Mouse (Mus musculus) hindbrain, embryonic 12.5 days (tissue): Measurements from ENCODE around the gene Fam149b. TPM values are rescaled to one million over a fixed set of nuclear protein-coding genes. Genes with fewer than 3 reads are reported as not detected.
"Not testable (repeated sequence)": the region's sequence is repeated elsewhere in the genome, so short reads cannot be mapped to it uniquely, and the experiment has no call there.

Source experiments
- ATAC-seq: fragments of 200-750 bp; cut with Nextera tagmentation; 2 replicates; pipeline ENCODE4 v1.8.0; 2017; ENCODE audit warnings: moderate TSS enrichment; ENCODE audit not compliant: low FRiP score
- H3K27ac ChIP-seq: fragments of 300-500 bp; sonication (generic); 2 replicates; pipeline ENCODE4 v1.5.1; 2016; ENCODE audit warnings: mild to moderate bottlenecking
- H3K27me3 ChIP-seq: fragments of 300-500 bp; sonication (generic); 2 replicates; pipeline ENCODE4 v1.6.1; 2016; ENCODE audit warnings: mild to moderate bottlenecking
- H3K36me3 ChIP-seq: fragments of 300-500 bp; sonication (generic); 2 replicates; pipeline ENCODE4 v1.6.1; 2016; ENCODE audit warnings: mild to moderate bottlenecking
- H3K4me1 ChIP-seq: fragments of 300-500 bp; sonication (generic); 2 replicates; pipeline ENCODE4 v1.6.1; 2016
- H3K4me2 ChIP-seq: fragments of 300-500 bp; sonication (generic); replicated peaks from 2 replicates; pipeline ENCODE4 v1.6.1; 2016; ENCODE audit warnings: mild to moderate bottlenecking
- H3K4me3 ChIP-seq: fragments of 300-500 bp; sonication (generic); 2 replicates; pipeline ENCODE4 v1.5.1; 2016; ENCODE audit warnings: mild to moderate bottlenecking
- H3K9ac ChIP-seq: fragments of 300-500 bp; sonication (generic); 2 replicates; pipeline ENCODE4 v1.6.1; 2016; ENCODE audit warnings: mild to moderate bottlenecking, moderate library complexity
- H3K9me3 ChIP-seq: fragments of 300-500 bp; sonication (generic); replicated peaks from 2 replicates; pipeline ENCODE4 v1.6.1; 2016; ENCODE audit warnings: mild to moderate bottlenecking
- WGBS: fragments of 180-500 bp; shearing (Covaris S2); methylation state at CpG from one replicate; pipeline ENCODE4 v1.1.7; 2016; 5-methylcytosine and 5-hydroxymethylcytosine counted together
- polyA plus RNA-seq: library from polyadenylated mRNA; unstranded; fragments of >200 nt; fragmentation: Nextera tagmentation; extraction: Ambion mirVana; gene quantifications from 2 replicates; pipeline ENCODE4 v1.2.1, GENCODE M21; 2016

Gene Fam149b
- polyA plus RNA-seq = 52.5 and 53.2 TPM in 2 replicates

- H3K4me1 ChIP-seq = peaks cover 16% of the 10 kb centered on the region
- H3K9me3 ChIP-seq = no peaks in the 10 kb centered on the region
- peak within 1 kb of the TSS; percentile 73 for H3K4me3 ChIP-seq
- ATAC-seq = peak; percentile 97
- H3K27me3 ChIP-seq = no peaks in the 10 kb centered on the region
- peak within 1 kb of the TSS; percentile 91 for H3K9ac ChIP-seq
- WGBS = under 1% methylated on average over 32 of the region's 42 CpGs
- peak within 1 kb of the TSS; percentile 73 for H3K4me2 ChIP-seq
- peaks cover 30% of the 10 kb centered on the region for H3K36me3 ChIP-seq
- H3K27ac ChIP-seq = peak within 1 kb of the TSS; percentile 90
These were observed at the start of gene Fam149b, which contains the start of gene Ecd for GRCm38 (mm10) chr14:20347991-20348541. Gene Fam149b (plus strand): TSS chr14:20348162. Gene Ecd (minus strand): TSS chr14:20348121.

GRCm38 (mm10) chr14:20305085-20305484 is 42.9 kb upstream of the Fam149b start:
- H3K4me2 ChIP-seq, H3K9me3 ChIP-seq, H3K4me1 ChIP-seq, H3K27ac ChIP-seq, ATAC-seq, H3K4me3 ChIP-seq, H3K9ac ChIP-seq, H3K27me3 ChIP-seq: not testable (repeated sequence)
- peaks cover 17% of the 10 kb centered on the region for H3K36me3 ChIP-seq
- WGBS = 75% methylated on average over 2 of the region's 2 CpGs

GRCm38 (mm10) chr14:20315137-20315536 is 32.8 kb upstream of the Fam149b start:
- H3K27me3 ChIP-seq = no peaks in the 10 kb centered on the region
- 90% methylated on average over 1 of the region's 1 CpGs for WGBS
- no peak overlapping the region for H3K4me3 ChIP-seq
- no peak overlapping the region for H3K27ac ChIP-seq
- no peak for ATAC-seq
- H3K4me1 ChIP-seq = no peaks in the 10 kb centered on the region
- H3K4me2 ChIP-seq = no peak overlapping the region
- H3K36me3 ChIP-seq = peaks cover 24% of the 10 kb centered on the region
- H3K9me3 ChIP-seq = no peaks in the 10 kb centered on the region
- no peak overlapping the region for H3K9ac ChIP-seq

GRCm38 (mm10) chr14:20319420-20319819 is 28.5 kb upstream of the Fam149b start:
- H3K4me2 ChIP-seq = no peak overlapping the region
- peaks cover 49% of the 10 kb centered on the region for H3K36me3 ChIP-seq
- no peak overlapping the region for H3K9ac ChIP-seq
- no peaks in the 10 kb centered on the region for H3K9me3 ChIP-seq
- no peak overlapping the region for H3K4me3 ChIP-seq
- H3K4me1 ChIP-seq = no peaks in the 10 kb centered on the region
- 87% methylated on average over 3 of the region's 3 CpGs for WGBS
- H3K27ac ChIP-seq = no peak overlapping the region
- no peak for ATAC-seq
- H3K27me3 ChIP-seq = no peaks in the 10 kb centered on the region

- Histone ChIP-seq H3K4me3 (no peak overlapping the region), H3K27me3 (no peaks in the 10 kb centered on the region), H3K4me2 (no peak overlapping the region), H3K9ac (no peak overlapping the region), H3K9me3 (no peaks in the 10 kb centered on the region), H3K36me3 (peaks cover 69% of the 10 kb centered on the region), H3K27ac (no peak overlapping the region), H3K4me1 (no peaks in the 10 kb centered on the region)
- ATAC-seq = no peak
- WGBS = 97% methylated on average over 9 of the region's 9 CpGs
These were observed 23.8 kb upstream of the Fam149b start for GRCm38 (mm10) chr14:20324196-20324595.

- no peak overlapping the region for H3K9ac ChIP-seq
- no peaks in the 10 kb centered on the region for H3K9me3 ChIP-seq
- ATAC-seq = no peak
- peaks cover 68% of the 10 kb centered on the region for H3K36me3 ChIP-seq
- H3K27ac ChIP-seq = no peak overlapping the region
- H3K4me2 ChIP-seq = no peak overlapping the region
- 74% methylated on average over 9 of the region's 9 CpGs for WGBS
- H3K4me3 ChIP-seq = no peak overlapping the region
- H3K4me1 ChIP-seq = no peaks in the 10 kb centered on the region
- no peaks in the 10 kb centered on the region for H3K27me3 ChIP-seq
These were observed 19.5 kb upstream of the Fam149b start for GRCm38 (mm10) chr14:20328474-20328873.

- Histone ChIP-seq H3K9ac (no peak overlapping the region), H3K27me3 (no peaks in the 10 kb centered on the region), H3K9me3 (no peaks in the 10 kb centered on the region), H3K27ac (no peak overlapping the region), H3K4me2 (no peak overlapping the region), H3K4me3 (no peak overlapping the region), H3K4me1 (no peaks in the 10 kb centered on the region), H3K36me3 (peaks cover 79% of the 10 kb centered on the region)
- ATAC-seq = no peak
- 93% methylated on average over 4 of the region's 4 CpGs for WGBS
These were observed 16.6 kb upstream of the Fam149b start for GRCm38 (mm10) chr14:20331316-20331715.

GRCm38 (mm10) chr14:20339415-20339814 is 8.5 kb upstream of the Fam149b start:
- no peak overlapping the region for H3K9ac ChIP-seq
- no peaks in the 10 kb centered on the region for H3K4me1 ChIP-seq
- peaks cover 62% of the 10 kb centered on the region for H3K36me3 ChIP-seq
- H3K9me3 ChIP-seq = no peaks in the 10 kb centered on the region
- no peak overlapping the region for H3K4me2 ChIP-seq
- no peaks in the 10 kb centered on the region for H3K27me3 ChIP-seq
- H3K27ac ChIP-seq = no peak overlapping the region
- no peak overlapping the region for H3K4me3 ChIP-seq
- WGBS = 94% methylated on average over 5 of the region's 5 CpGs
- no peak for ATAC-seq

- Histone ChIP-seq H3K36me3 (peaks cover 62% of the 10 kb centered on the region), H3K4me1 (no peaks in the 10 kb centered on the region), H3K27ac (no peak overlapping the region), H3K9me3 (no peaks in the 10 kb centered on the region), H3K9ac (no peak overlapping the region), H3K4me3 (no peak overlapping the region), H3K27me3 (no peaks in the 10 kb centered on the region), H3K4me2 (no peak overlapping the region)
- WGBS = 84% methylated on average over 8 of the region's 8 CpGs
- ATAC-seq = no peak
These were observed 7.8 kb upstream of the Fam149b start for GRCm38 (mm10) chr14:20340149-20340548.

- Histone ChIP-seq H3K4me1 (no peaks in the 10 kb centered on the region), H3K4me3 (no peak overlapping the region), H3K36me3 (peaks cover 58% of the 10 kb centered on the region), H3K27me3 (no peaks in the 10 kb centered on the region), H3K9me3 (no peaks in the 10 kb centered on the region), H3K4me2 (no peak overlapping the region), H3K9ac (no peak overlapping the region), H3K27ac (no peak overlapping the region)
- no peak for ATAC-seq
- WGBS = 83% methylated on average over 7 of the region's 7 CpGs
These were observed 7.1 kb upstream of the Fam149b start for GRCm38 (mm10) chr14:20340866-20341265.

- Histone ChIP-seq H3K9ac (no peak overlapping the region), H3K36me3 (peaks cover 30% of the 10 kb centered on the region), H3K9me3 (no peaks in the 10 kb centered on the region), H3K4me1 (peaks cover 16% of the 10 kb centered on the region), H3K27me3 (no peaks in the 10 kb centered on the region), H3K4me3 (no peak overlapping the region), H3K27ac (no peak overlapping the region), H3K4me2 (no peak overlapping the region)
- ATAC-seq = no peak
- 92% methylated on average over 9 of the region's 9 CpGs for WGBS
These were observed 2.1 kb upstream of the Fam149b start for GRCm38 (mm10) chr14:20345885-20346284.

- WGBS = 5% methylated on average over 15 of the region's 15 CpGs
- no peaks in the 10 kb centered on the region for H3K9me3 ChIP-seq
- peak overlapping the region; percentile 90 for H3K27ac ChIP-seq
These were observed 446 bp upstream of the Fam149b start for GRCm38 (mm10) chr14:20347441-20347990.

GRCm38 (mm10) chr14:20363230-20363629 is 15.3 kb downstream of the Fam149b start:
- H3K4me1 ChIP-seq = no peaks in the 10 kb centered on the region
- H3K27ac ChIP-seq = no peak overlapping the region
- no peaks in the 10 kb centered on the region for H3K27me3 ChIP-seq
- WGBS = 96% methylated on average over 4 of the region's 4 CpGs
- H3K4me2 ChIP-seq = no peak overlapping the region
- peaks cover 72% of the 10 kb centered on the region for H3K36me3 ChIP-seq
- H3K4me3 ChIP-seq = no peak overlapping the region
- no peaks in the 10 kb centered on the region for H3K9me3 ChIP-seq
- ATAC-seq = no peak
- no peak overlapping the region for H3K9ac ChIP-seq

More at GRCm38 (mm10) chr14:20347441-20347990, 446 bp upstream of the Fam149b start:
- peak overlapping the region; percentile 73 for H3K9ac ChIP-seq
- H3K36me3 ChIP-seq = peaks cover 28% of the 10 kb centered on the region
- ATAC-seq = peak; percentile 49
- H3K27me3 ChIP-seq = no peaks in the 10 kb centered on the region
- H3K4me2 ChIP-seq = peak overlapping the region; percentile 73
- peak overlapping the region; percentile 73 for H3K4me3 ChIP-seq
- peaks cover 16% of the 10 kb centered on the region for H3K4me1 ChIP-seq
